Mouse (Mus musculus) spleen, embryonic (tissue): Measurements from ENCODE around the gene Glb1l3.
"Not testable (repeated sequence)": the region's sequence is repeated elsewhere in the genome, so short reads cannot be mapped to it uniquely, and the experiment has no call there.

ENCODE experiments used
- CTCF ChIA-PET: fragments of 350-600 bp; sonication (Branson Sonifier 250); formaldehyde crosslinking; loops from one replicate; lab custom pipeline; 2022; lab: Charles Lee

The Glb1l3 gene

GRCm38 (mm10) chr9:26860751-26861150 is at the start of gene Glb1l3:
TSS of gene Glb1l3 (minus strand) at chr9:26860890.
- CTCF ChIA-PET = no interaction called here

GRCm38 (mm10) chr9:26869856-26870255 is 9.2 kb upstream of the Glb1l3 start:
- CTCF ChIA-PET = not testable (repeated sequence)

- CTCF ChIA-PET = no interaction called here
These were observed 29.6 kb downstream of the Glb1l3 start for GRCm38 (mm10) chr9:26831089-26831488.

- CTCF ChIA-PET = no interaction called here
These were observed 40.7 kb downstream of the Glb1l3 start for GRCm38 (mm10) chr9:26819942-26820341.

- CTCF ChIA-PET = no interaction called here
These were observed 52.0 kb downstream of the Glb1l3 start for GRCm38 (mm10) chr9:26808735-26809134.

GRCm38 (mm10) chr9:26805935-26806666 is 54.6 kb downstream of the Glb1l3 start, which contains the start of gene Glb1l2:
TSS of gene Glb1l2 (minus strand) at chr9:26806468.
- CTCF ChIA-PET = no interaction called here

- CTCF ChIA-PET = no interaction called here
These were observed 56.4 kb downstream of the Glb1l3 start for GRCm38 (mm10) chr9:26804321-26804720.

GRCm38 (mm10) chr9:26800357-26800756 is 60.3 kb downstream of the Glb1l3 start:
- CTCF ChIA-PET = no interaction called here

- CTCF ChIA-PET = no interaction called here
These were observed 62.0 kb downstream of the Glb1l3 start for GRCm38 (mm10) chr9:26798731-26799130.

GRCm38 (mm10) chr9:26798205-26798604 is 62.5 kb downstream of the Glb1l3 start:
- CTCF ChIA-PET = no interaction called here

- CTCF ChIA-PET = no interaction called here
These were observed 67.9 kb downstream of the Glb1l3 start for GRCm38 (mm10) chr9:26792829-26793228.

- CTCF ChIA-PET = no interaction called here
These were observed 77.2 kb downstream of the Glb1l3 start for GRCm38 (mm10) chr9:26783414-26783975.

GRCm38 (mm10) chr9:26778421-26778820 is 82.3 kb downstream of the Glb1l3 start:
- CTCF ChIA-PET = no interaction called here

GRCm38 (mm10) chr9:26776122-26776902 is 84.4 kb downstream of the Glb1l3 start:
- CTCF ChIA-PET = no interaction called here

GRCm38 (mm10) chr9:26775700-26776099 is 85.0 kb downstream of the Glb1l3 start:
- CTCF ChIA-PET = no interaction called here

- CTCF ChIA-PET = no interaction called here
These were observed 92.5 kb downstream of the Glb1l3 start for GRCm38 (mm10) chr9:26768181-26768580.
